Mouse (Mus musculus) kidney, adult 11 months (tissue): ENCODE data around the gene Acvrl1.

Source experiments
- DNase-seq: peaks from one replicate; pipeline ENCODE4 v3.0.0; 2022

Gene Acvrl1

GRCm38 (mm10) chr15:101170413-101170980 is 42.2 kb downstream of the Acvrl1 start:
- no peak for DNase-seq

- no peak for DNase-seq
Observed at GRCm38 (mm10) chr15:101171272-101171671, 43.0 kb downstream of the Acvrl1 start.

- DNase-seq, result no peak
Observed at GRCm38 (mm10) chr15:101172016-101172415, 43.7 kb downstream of the Acvrl1 start.

- peak; percentile 93 for DNase-seq
Observed at GRCm38 (mm10) chr15:101173421-101174211, 45.3 kb downstream of the Acvrl1 start, which contains the start of gene Acvr1b. TSS of gene Acvr1b (plus strand) at chr15:101174067.

- DNase-seq, result no peak
Observed at GRCm38 (mm10) chr15:101174294-101175130, 46.2 kb downstream of the Acvrl1 start.

- DNase-seq, result no peak
Observed at GRCm38 (mm10) chr15:101175131-101175460, 46.8 kb downstream of the Acvrl1 start.

- DNase-seq, result no peak
Observed at GRCm38 (mm10) chr15:101175613-101176283, 47.4 kb downstream of the Acvrl1 start.

- no peak for DNase-seq
Observed at GRCm38 (mm10) chr15:101176284-101176680, 48.0 kb downstream of the Acvrl1 start.

- DNase-seq, result no peak
Observed at GRCm38 (mm10) chr15:101176795-101177691, 48.7 kb downstream of the Acvrl1 start.

- no peak for DNase-seq
Observed at GRCm38 (mm10) chr15:101180363-101181105, 52.2 kb downstream of the Acvrl1 start.

GRCm38 (mm10) chr15:101181106-101181466 is 52.8 kb downstream of the Acvrl1 start:
- no peak for DNase-seq

GRCm38 (mm10) chr15:101181500-101181899 is 53.2 kb downstream of the Acvrl1 start:
- peak; percentile 56 for DNase-seq

GRCm38 (mm10) chr15:101182676-101183075 is 54.4 kb downstream of the Acvrl1 start:
- DNase-seq, result no peak

GRCm38 (mm10) chr15:101184300-101184699 is 56.0 kb downstream of the Acvrl1 start:
- no peak for DNase-seq

GRCm38 (mm10) chr15:101185549-101185948 is 57.2 kb downstream of the Acvrl1 start:
- no peak for DNase-seq

GRCm38 (mm10) chr15:101187907-101188306 is 59.6 kb downstream of the Acvrl1 start:
- no peak for DNase-seq

- DNase-seq, result no peak
Observed at GRCm38 (mm10) chr15:101189981-101190761, 61.8 kb downstream of the Acvrl1 start.

GRCm38 (mm10) chr15:101190762-101191150 is 62.4 kb downstream of the Acvrl1 start:
- no peak for DNase-seq

GRCm38 (mm10) chr15:101191459-101192259 is 63.3 kb downstream of the Acvrl1 start:
- DNase-seq, result no peak

- DNase-seq, result no peak
Observed at GRCm38 (mm10) chr15:101192260-101192640, 63.9 kb downstream of the Acvrl1 start.
